Mouse (Mus musculus) intestine, embryonic 14.5 days (tissue): ENCODE data around the gene Ybx1. TPM values are rescaled to one million over a fixed set of nuclear protein-coding genes. Genes with fewer than 3 reads are reported as not detected.

ENCODE experiments used
- ATAC-seq: fragments of 200-750 bp; cut with Nextera tagmentation; replicated peaks from 2 replicates; pipeline ENCODE4 v1.8.0; 2017; ENCODE audit warnings: low read depth, moderate number of reproducible peaks, moderate TSS enrichment, moderate library complexity; ENCODE audit not compliant: low FRiP score, low TSS enrichment
- DNase-seq: peaks from one replicate; pipeline ENCODE4 v3.0.0-alpha.2; 2018; ENCODE audit warnings: low spot score
- H3K27ac ChIP-seq: fragments of 300-500 bp; sonication (generic); 2 replicates; pipeline ENCODE4 v1.5.1; 2014; ENCODE audit warnings: low read depth, mild to moderate bottlenecking, control low read depth
- H3K27me3 ChIP-seq: fragments of 300-500 bp; sonication (generic); replicated peaks from 2 replicates; pipeline ENCODE4 v1.6.1; 2014; ENCODE audit warnings: low read length, control low read depth; ENCODE audit not compliant: control insufficient read depth, insufficient read depth
- H3K36me3 ChIP-seq: fragments of 300-500 bp; sonication (generic); 2 replicates; pipeline ENCODE4 v1.6.1; 2014; ENCODE audit warnings: low read length, control low read depth; ENCODE audit not compliant: control insufficient read depth, insufficient read depth
- H3K4me1 ChIP-seq: fragments of 300-500 bp; sonication (generic); replicated peaks from 2 replicates; pipeline ENCODE4 v1.6.1; 2014; ENCODE audit warnings: low read length, control low read depth, mixed read lengths; ENCODE audit not compliant: control insufficient read depth, insufficient read depth
- H3K4me2 ChIP-seq: fragments of 300-500 bp; sonication (generic); 2 replicates; pipeline ENCODE4 v1.6.1; 2014; ENCODE audit warnings: low read length
- H3K4me3 ChIP-seq: fragments of 300-500 bp; sonication (generic); 2 replicates; pipeline ENCODE4 v1.5.1; 2014; ENCODE audit warnings: low read depth, low read length, control low read depth, mixed read lengths
- H3K9ac ChIP-seq: fragments of 300-500 bp; sonication (generic); 2 replicates; pipeline ENCODE4 v1.6.1; 2014; ENCODE audit warnings: mild to moderate bottlenecking, low read length
- H3K9me3 ChIP-seq: fragments of 300-500 bp; sonication (generic); 2 replicates; pipeline ENCODE4 v1.6.1; 2016; ENCODE audit warnings: low read length, control low read depth; ENCODE audit not compliant: control insufficient read depth
- WGBS: fragments of 180-500 bp; shearing (Covaris S2); extraction: QIAGEN DNeasy Blood & Tissue Kit; methylation state at CpG from one replicate; pipeline ENCODE4 v1.1.7; 2014; 5-methylcytosine and 5-hydroxymethylcytosine counted together
- polyA plus RNA-seq: library from polyadenylated mRNA; unstranded; fragments of >200 nt; fragmentation: Nextera tagmentation; extraction: Ambion mirVana; gene quantifications from 2 replicates; pipeline ENCODE4 v1.2.1, GENCODE M21; 2014

Ybx1 gene
- polyA plus RNA-seq, 1 experiment from 2014 or later = 713 TPM

DNA sequence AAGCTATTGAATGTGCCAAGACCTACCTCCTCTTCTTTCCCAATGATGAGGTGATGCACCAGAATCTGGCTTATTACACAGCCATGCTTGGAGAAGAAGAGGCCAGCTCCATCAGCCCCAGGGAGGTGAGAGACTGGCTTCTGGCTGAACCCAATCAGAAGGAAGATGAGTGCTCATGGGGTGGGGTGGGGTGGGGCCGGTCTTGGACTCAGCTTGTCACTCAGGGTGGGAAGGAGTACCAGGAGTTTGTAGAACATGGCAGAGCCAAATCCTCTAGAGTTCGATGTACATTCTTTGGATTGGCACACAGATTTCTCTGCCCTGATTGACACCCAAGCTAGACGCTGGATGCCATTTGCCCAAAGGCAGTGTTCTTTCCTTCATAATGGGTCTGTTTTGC is 55.7 kb downstream of the Ybx1 start:
- H3K9me3 ChIP-seq = no peaks in the 10 kb centered on the region
- no peak overlapping the region for H3K9ac ChIP-seq
- H3K27me3 ChIP-seq = no peaks in the 10 kb centered on the region
- H3K36me3 ChIP-seq = peaks cover 44% of the 10 kb centered on the region
- H3K4me1 ChIP-seq = peaks cover 8% of the 10 kb centered on the region; the same call in 1 of the 2 replicates
- H3K27ac ChIP-seq = no peak overlapping the region
- no peak overlapping the region for H3K4me3 ChIP-seq
- no peak overlapping the region for H3K4me2 ChIP-seq
- WGBS = 78% methylated on average over 3 of the region's 3 CpGs
- no peak for DNase-seq
- no peak for ATAC-seq

GRCm38 (mm10) chr4:119234348-119234747 is 60.1 kb downstream of the Ybx1 start:
- Histone ChIP-seq H3K4me2 (peak overlapping the region; percentile 70), H3K9ac (peak overlapping the region; percentile 63), H3K9me3 (no peaks in the 10 kb centered on the region), H3K27ac (no peak overlapping the region), H3K36me3 (peaks cover 21% of the 10 kb centered on the region), H3K4me3 (peak overlapping the region; percentile 91), H3K4me1 (peaks cover 16% of the 10 kb centered on the region), H3K27me3 (no peaks in the 10 kb centered on the region)
- no peak for DNase-seq
- no peak for ATAC-seq
- 80% methylated on average over 3 of the region's 3 CpGs for WGBS

GRCm38 (mm10) chr4:119233256-119233901 is 61.0 kb downstream of the Ybx1 start:
- peak overlapping the region; percentile 63 for H3K9ac ChIP-seq
- H3K9me3 ChIP-seq = no peaks in the 10 kb centered on the region
- H3K36me3 ChIP-seq = peaks cover 23% of the 10 kb centered on the region
- peak overlapping the region; percentile 55 for H3K27ac ChIP-seq
- WGBS = under 1% methylated on average over 36 of the region's 36 CpGs
- no peaks in the 10 kb centered on the region for H3K27me3 ChIP-seq
- peak overlapping the region; percentile 70 for H3K4me2 ChIP-seq
- ATAC-seq (peak; percentile 54), DNase-seq (peak; percentile 78)
- H3K4me1 ChIP-seq = peaks cover 16% of the 10 kb centered on the region
- H3K4me3 ChIP-seq = peak overlapping the region; percentile 91

- H3K4me2 ChIP-seq = peak within 1 kb of the TSS; percentile 75
- no peaks in the 10 kb centered on the region for H3K27me3 ChIP-seq
- DNase-seq = peak; percentile 99
- ATAC-seq = peak; percentile 95
- H3K36me3 ChIP-seq = peaks cover 29% of the 10 kb centered on the region
- peak within 1 kb of the TSS; percentile 74 for H3K9ac ChIP-seq
- WGBS = 0% methylated on average over 70 of the region's 71 CpGs
- H3K9me3 ChIP-seq = no peaks in the 10 kb centered on the region
- peaks cover 16% of the 10 kb centered on the region for H3K4me1 ChIP-seq
- H3K27ac ChIP-seq = peak within 1 kb of the TSS; percentile 55
- peak within 1 kb of the TSS; percentile 91 for H3K4me3 ChIP-seq
Observed at GRCm38 (mm10) chr4:119232410-119233255, 61.8 kb downstream of the Ybx1 start, which contains the start of the genes AU022252 and P3h1. Gene AU022252, minus strand, starts transcription at chr4:119232712. Gene P3h1, plus strand, starts transcription at chr4:119232915.

Other genes starting within 250 kb of the Ybx1 start
- 131 and 132 TPM in 2 replicates for gene Slc2a1, start 185.9 kb downstream of the Ybx1 start, polyA plus RNA-seq
- gene Zfp691, start 120.4 kb downstream of the Ybx1 start, polyA plus RNA-seq = 6.7 and 7.7 TPM in 2 replicates
- 0.34 and 0.42 TPM in 2 replicates for gene Ermap, start 104.6 kb downstream of the Ybx1 start, polyA plus RNA-seq
- gene Svbp, start 99.3 kb downstream of the Ybx1 start, polyA plus RNA-seq = 143 and 144 TPM in 2 replicates
- not detected in 2 replicates for gene Tmem269, start 76.4 kb downstream of the Ybx1 start, polyA plus RNA-seq
- gene AU022252, start 61.9 kb downstream of the Ybx1 start, polyA plus RNA-seq = 27.0 and 28.4 TPM in 2 replicates
- gene P3h1, start 61.7 kb downstream of the Ybx1 start, polyA plus RNA-seq = 35.7 and 38.2 TPM in 2 replicates
- gene Cldn19, start 39.2 kb downstream of the Ybx1 start, polyA plus RNA-seq = not detected in 2 replicates
- 106 and 110 TPM in 2 replicates for gene Ppih, start 25.9 kb upstream of the Ybx1 start, polyA plus RNA-seq
- 4.1 and 5.1 TPM in 2 replicates for gene Ccdc30, start 120.9 kb upstream of the Ybx1 start, polyA plus RNA-seq
- gene Ppcs, start 127.8 kb upstream of the Ybx1 start, polyA plus RNA-seq = 36.5 and 39.8 TPM in 2 replicates
- 0.12 and 0.28 TPM in 2 replicates for gene Zmynd12, start 128.2 kb upstream of the Ybx1 start, polyA plus RNA-seq
- gene Rimkla, start 198.0 kb upstream of the Ybx1 start, polyA plus RNA-seq = 1.0 and 1.4 TPM in 2 replicates
- 21.2 and 23.8 TPM in 2 replicates for gene Foxj3, start 242.4 kb upstream of the Ybx1 start, polyA plus RNA-seq
- gene Frg2f1, start 244.9 kb upstream of the Ybx1 start, polyA plus RNA-seq = 4.4 and 6.1 TPM in 2 replicates